Mouse (Mus musculus): ENCODE results near the gene Nlrp5. TPM values are rescaled to one million over a fixed set of nuclear protein-coding genes. Genes with fewer than 3 reads are reported as not detected.
"Not testable (repeated sequence)": the region's sequence is repeated elsewhere in the genome, so short reads cannot be mapped to it uniquely, and the experiment has no call there.

Nlrp5 gene
- total RNA-seq (2021), result not detected
- long read RNA-seq, experiment 1, result 0 reads
- long read RNA-seq, experiment 2, result 0 reads

GRCm38 (mm10) chr7:23385589-23385988 lies at the start of gene Nlrp5:
Gene Nlrp5, plus strand, starts transcription at chr7:23385889.
- DNase-seq, result no peak

DNA sequence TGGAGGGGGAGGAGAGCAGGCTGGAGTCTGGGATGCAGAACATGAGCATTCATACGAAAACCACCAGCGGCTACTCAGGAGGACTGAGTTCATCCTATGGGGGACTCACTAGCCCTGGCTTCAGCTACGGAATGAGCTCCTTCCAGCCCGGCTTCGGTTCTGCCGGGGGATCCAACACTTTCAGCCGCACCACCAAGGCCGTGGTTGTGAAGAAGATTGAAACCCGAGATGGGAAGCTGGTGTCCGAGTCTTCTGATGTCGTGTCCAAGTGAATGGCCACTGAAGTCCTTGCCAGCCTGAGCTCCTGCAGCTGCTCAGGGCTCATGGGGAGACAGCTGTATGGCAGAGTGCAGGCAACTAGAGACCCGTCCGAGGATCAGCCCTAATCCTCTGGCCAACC lies 27.4 kb upstream of the Nlrp5 start:
- not testable (repeated sequence) for DNase-seq

GRCm38 (mm10) chr7:23470201-23470600 lies 84.5 kb downstream of the Nlrp5 start:
- not testable (repeated sequence) for DNase-seq

DNA sequence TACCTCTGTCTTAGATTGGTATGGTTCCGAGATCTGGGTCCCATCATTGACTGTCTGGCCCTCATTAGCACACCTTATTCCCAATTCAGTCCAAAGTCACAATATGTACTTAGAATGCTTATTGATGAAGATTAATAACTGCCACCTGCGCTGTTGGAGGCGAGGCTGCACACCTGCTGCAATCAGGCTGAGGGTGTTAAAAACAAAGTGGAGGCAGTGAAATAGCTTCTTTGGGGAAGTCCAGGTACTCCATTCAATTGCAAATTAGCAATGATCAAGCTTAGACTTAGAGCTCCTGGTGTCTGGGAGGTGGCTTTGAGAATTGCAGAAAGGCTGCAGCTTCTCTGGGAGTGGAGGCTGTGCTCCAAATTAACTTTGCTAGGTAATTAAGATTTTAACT lies 85.1 kb downstream of the Nlrp5 start:
- not testable (repeated sequence) for DNase-seq

GRCm38 (mm10) chr7:23472886-23473285 lies 87.2 kb downstream of the Nlrp5 start:
- DNase-seq, result not testable (repeated sequence)

Small RNAs within 50 kb of the gene (microRNA-seq; reads per million reads assigned to microRNA genes)
- not detected for gene Gm25196

Other genes with a start within 250 kb of the Nlrp5 start
- not detected for gene Gm10662, start 241.4 kb upstream of the Nlrp5 start, total RNA-seq (2021)
- not detected for gene Vmn1r165, start 168.6 kb upstream of the Nlrp5 start, total RNA-seq (2021)
- not detected for gene Vmn1r166, start 134.2 kb upstream of the Nlrp5 start, total RNA-seq (2021)
- gene Gm6902, start 107.0 kb upstream of the Nlrp5 start, total RNA-seq (2021), result not detected
- not detected for gene Nlrp4e, start 84.7 kb upstream of the Nlrp5 start, total RNA-seq (2021)
- gene Vmn1r167, start 121.3 kb downstream of the Nlrp5 start, total RNA-seq (2021), result not detected
- gene Vmn1r168, start 153.8 kb downstream of the Nlrp5 start, total RNA-seq (2021), result not detected
- gene Vmn1r169, start 189.6 kb downstream of the Nlrp5 start, total RNA-seq (2021), result not detected
- not detected for gene Vmn1r170, start 220.3 kb downstream of the Nlrp5 start, total RNA-seq (2021)
- gene Vmn1r171, start 244.8 kb downstream of the Nlrp5 start, total RNA-seq (2021), result not detected